Mouse (Mus musculus) CH12.LX (cell line): ENCODE measurements around the gene Kdm2b. TPM values are rescaled to one million over a fixed set of nuclear protein-coding genes. Genes with fewer than 3 reads are reported as not detected.

Source experiments
- CHD1 ChIP-seq: IDR thresholded peaks from 2 replicates; pipeline ENCODE4 v1.6.1; 2012; ENCODE audit warnings: low read depth, low read length, improper control_type of control experiment, inconsistent platforms
- E2F4 ChIP-seq: IDR thresholded peaks from 2 replicates; pipeline ENCODE4 v1.6.1; 2011; ENCODE audit warnings: low read depth, low read length, improper control_type of control experiment; ENCODE audit not compliant: insufficient replicate concordance
- EP300 ChIP-seq: IDR thresholded peaks from 2 replicates; pipeline ENCODE4 v1.6.1; 2011; ENCODE audit warnings: low read length, improper control_type of control experiment
- GABPA ChIP-seq: IDR thresholded peaks from 2 replicates; pipeline ENCODE4 v1.6.1; 2012; ENCODE audit warnings: low read depth, low read length, improper control_type of control experiment, inconsistent platforms; ENCODE audit not compliant: insufficient replicate concordance
- MAFK ChIP-seq: IDR thresholded peaks from 2 replicates; pipeline ENCODE4 v1.6.1; 2011; ENCODE audit warnings: low read length, improper control_type of control experiment; ENCODE audit not compliant: insufficient replicate concordance
- MXI1 ChIP-seq: IDR thresholded peaks from 2 replicates; pipeline ENCODE4 v1.6.1; 2011; ENCODE audit warnings: mild to moderate bottlenecking, low read depth, low read length, improper control_type of control experiment
- NELFE ChIP-seq: IDR thresholded peaks from 2 replicates; pipeline ENCODE4 v1.6.1; 2011; ENCODE audit warnings: low read depth, low read length, improper control_type of control experiment
- PAX5 ChIP-seq: IDR thresholded peaks from 2 replicates; pipeline ENCODE4 v1.6.1; 2012; ENCODE audit warnings: low read length, inconsistent platforms, mixed read lengths
- POLR2AphosphoS2 ChIP-seq: IDR thresholded peaks from 2 replicates; pipeline ENCODE4 v1.6.1; 2011; ENCODE audit warnings: low read depth, low read length, improper control_type of control experiment
- RAD21 ChIP-seq: IDR thresholded peaks from 2 replicates; pipeline ENCODE4 v1.6.1; 2011; ENCODE audit warnings: low read depth, mild to moderate bottlenecking, low read length, improper control_type of control experiment, moderate library complexity
- RCOR1 ChIP-seq: conservative IDR thresholded peaks from 2 replicates; pipeline ENCODE4 v1.6.1; 2012; ENCODE audit warnings: low read depth, mild to moderate bottlenecking, inconsistent platforms, low read length, improper control_type of control experiment
- USF1 ChIP-seq: IDR thresholded peaks from 2 replicates; pipeline ENCODE4 v1.6.1; 2014; ENCODE audit warnings: low read depth, mild to moderate bottlenecking, inconsistent platforms, low read length, improper control_type of control experiment
- ZMIZ1 ChIP-seq: IDR thresholded peaks from 2 replicates; pipeline ENCODE4 v1.6.1; 2012; ENCODE audit warnings: low read depth, mild to moderate bottlenecking, inconsistent platforms, low read length, improper control_type of control experiment
- polyA plus RNA-seq: library from polyadenylated mRNA; unstranded; fragments of >175 nt; gene quantifications from 2 replicates; pipeline ENCODE4 v1.2.1, GENCODE M21; 2012; ENCODE audit warnings: low read depth; ENCODE audit not compliant: insufficient read length
- total RNA-seq, 2 experiments: library from RNA; depleted of rRNA; stranded (reverse); fragments of 300-350 nt in 1 of 2; fragments of >200 nt in 1 of 2; gene quantifications; 2 replicates each; pipeline ENCODE4 v1.2.3; 2012 to 2014

The Kdm2b gene
- total and polyA plus RNA-seq, 3 experiments: 69.3 to 138 (median 80.1) TPM

DNA sequence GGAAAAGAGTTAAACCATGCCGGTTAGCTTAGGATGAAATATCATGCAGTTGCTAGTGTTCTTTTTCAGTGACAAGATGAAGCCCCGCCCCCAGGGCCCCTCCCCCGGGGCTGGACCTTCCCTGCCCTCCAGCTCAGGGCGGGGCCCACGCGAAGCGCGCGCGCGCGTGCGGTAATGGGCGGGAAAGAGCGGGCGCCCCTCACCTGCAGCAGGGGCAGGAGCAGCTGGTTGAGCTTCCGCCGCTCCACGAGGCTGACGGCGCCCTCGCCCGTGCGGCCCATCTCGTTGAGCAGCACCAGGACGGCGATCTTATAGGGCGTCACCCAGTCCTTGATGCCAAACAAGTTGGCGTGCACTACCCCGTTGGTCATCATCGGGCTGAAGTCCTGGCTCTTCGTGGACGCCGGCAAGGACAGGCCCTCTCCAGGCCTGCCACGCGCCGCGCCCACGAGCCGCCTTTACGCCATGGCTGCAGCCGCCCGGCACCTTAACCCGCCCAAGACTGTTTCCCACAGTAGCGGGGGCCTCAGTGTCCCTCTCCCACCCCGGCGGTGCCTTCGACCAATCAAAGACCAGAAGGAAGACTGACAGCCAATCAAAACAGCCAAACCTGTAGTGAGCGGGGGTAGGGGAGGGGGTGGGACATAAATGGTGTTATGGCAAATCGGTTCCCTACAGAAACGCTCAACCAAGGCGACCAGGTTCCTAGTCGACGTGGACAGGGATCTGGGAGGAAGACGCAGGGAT is 168.7 kb downstream of the Kdm2b start, which contains the start of gene Anapc5 (continued):
- TF ChIP-seq USF1 (no peak), MAFK (0 out of 2 replicates have a peak, but pooled peaks have one; percentile 24), ZMIZ1 (peak; percentile 84), POLR2AphosphoS2 (peak; percentile 76; the same call in 1 of the 2 replicates), RCOR1 (peak; percentile 78; the same call in 1 of the 2 replicates), GABPA (no peak; the same call in 1 of the 2 replicates), NELFE (peak; percentile 82), PAX5 (no peak), MXI1 (peak; percentile 72), E2F4 (peak; percentile 91), CHD1 (peak; percentile 86), EP300 (peak; percentile 20; the same call in 1 of the 2 replicates), RAD21 (no peak)

Other genes starting within 250 kb of the Kdm2b start
- 12.3 and 13.5 TPM in 2 replicates for gene Camkk2, start 210.4 kb downstream of the Kdm2b start, total RNA-seq (2012; rRNA removed)
- 8.6 TPM in 2 replicates for gene Camkk2, start 210.4 kb downstream of the Kdm2b start, total RNA-seq (2014; rRNA removed)
- 9.4 and 12.7 TPM in 2 replicates for gene Camkk2, start 210.4 kb downstream of the Kdm2b start, polyA plus RNA-seq
- gene Anapc5, start 168.5 kb downstream of the Kdm2b start, total RNA-seq (2012; rRNA removed): 236 and 252 TPM in 2 replicates
- gene Anapc5, start 168.5 kb downstream of the Kdm2b start, total RNA-seq (2014; rRNA removed): 247 and 258 TPM in 2 replicates
- 261 and 280 TPM in 2 replicates for gene Anapc5, start 168.5 kb downstream of the Kdm2b start, polyA plus RNA-seq
- gene Rnf34, start 139.8 kb downstream of the Kdm2b start, total RNA-seq (2012; rRNA removed): 17.2 and 18.4 TPM in 2 replicates
- gene Rnf34, start 139.8 kb downstream of the Kdm2b start, total RNA-seq (2014; rRNA removed): 24.1 and 24.6 TPM in 2 replicates
- 29.1 and 30.8 TPM in 2 replicates for gene Rnf34, start 139.8 kb downstream of the Kdm2b start, polyA plus RNA-seq
- gene Orai1, start 25.3 kb upstream of the Kdm2b start, total RNA-seq (2012; rRNA removed): 17.8 and 18.6 TPM in 2 replicates
- gene Orai1, start 25.3 kb upstream of the Kdm2b start, total RNA-seq (2014; rRNA removed): 14.6 and 17.4 TPM in 2 replicates
- gene Orai1, start 25.3 kb upstream of the Kdm2b start, polyA plus RNA-seq: 23.1 and 27.7 TPM in 2 replicates
- gene Morn3, start 57.2 kb upstream of the Kdm2b start, total RNA-seq (2012; rRNA removed): not detected in 2 replicates
- gene Morn3, start 57.2 kb upstream of the Kdm2b start, total RNA-seq (2014; rRNA removed): not detected in 2 replicates
- gene Morn3, start 57.2 kb upstream of the Kdm2b start, polyA plus RNA-seq: not detected in 2 replicates
- 6.1 and 8.0 TPM in 2 replicates for gene Tmem120b, start 78.6 kb upstream of the Kdm2b start, total RNA-seq (2012; rRNA removed)
- 4.6 and 4.8 TPM in 2 replicates for gene Tmem120b, start 78.6 kb upstream of the Kdm2b start, total RNA-seq (2014; rRNA removed)
- gene Tmem120b, start 78.6 kb upstream of the Kdm2b start, polyA plus RNA-seq: 4.5 and 6.2 TPM in 2 replicates
- 46.5 and 56.9 TPM in 2 replicates for gene Rhof, start 142.9 kb upstream of the Kdm2b start, total RNA-seq (2012; rRNA removed)
- 32.6 and 33.6 TPM in 2 replicates for gene Rhof, start 142.9 kb upstream of the Kdm2b start, total RNA-seq (2014; rRNA removed)
- gene Rhof, start 142.9 kb upstream of the Kdm2b start, polyA plus RNA-seq: 38.2 and 45.4 TPM in 2 replicates
- 2.3 and 2.6 TPM in 2 replicates for gene Setd1b, start 152.4 kb upstream of the Kdm2b start, total RNA-seq (2012; rRNA removed)
- 0.50 and 0.70 TPM in 2 replicates for gene Setd1b, start 152.4 kb upstream of the Kdm2b start, total RNA-seq (2014; rRNA removed)
- 8.0 and 9.1 TPM in 2 replicates for gene Setd1b, start 152.4 kb upstream of the Kdm2b start, polyA plus RNA-seq
- 35.5 and 37.9 TPM in 2 replicates for gene Psmd9, start 179.6 kb upstream of the Kdm2b start, total RNA-seq (2012; rRNA removed)
- gene Psmd9, start 179.6 kb upstream of the Kdm2b start, total RNA-seq (2014; rRNA removed): 28.6 and 30.8 TPM in 2 replicates
- gene Psmd9, start 179.6 kb upstream of the Kdm2b start, polyA plus RNA-seq: 38.0 and 46.2 TPM in 2 replicates
- not detected in 2 replicates for gene Hpd, start 192.9 kb upstream of the Kdm2b start, total RNA-seq (2012; rRNA removed)
- gene Hpd, start 192.9 kb upstream of the Kdm2b start, total RNA-seq (2014; rRNA removed): 0.20 TPM in 1 of 2 replicates, not detected in the other
- not detected in 2 replicates for gene Hpd, start 192.9 kb upstream of the Kdm2b start, polyA plus RNA-seq